Mouse (Mus musculus) small intestine, adult 2 months (tissue): ENCODE measurements around the gene Tmem150a.

ENCODE experiments used
- CTCF ChIP-seq: fragments of 200-500 bp; IDR thresholded peaks from 2 replicates; pipeline ENCODE4 v1.5.1; 2012; ENCODE audit warnings: low read depth, mild to moderate bottlenecking, control low read depth, inconsistent platforms, low read length, moderate library complexity, mixed read lengths; ENCODE audit not compliant: insufficient replicate concordance, insufficient read length; ENCODE audit errors: extremely low read depth
- POLR2A ChIP-seq: fragments of 200-500 bp; IDR thresholded peaks from 2 replicates; pipeline ENCODE4 v1.6.1; 2012; ENCODE audit warnings: low read depth, mild to moderate bottlenecking, control low read depth, inconsistent platforms, low read length, moderate library complexity

- no peak for TF ChIP-seq CTCF
- TF ChIP-seq POLR2A = no peak
Measured at GRCm38 (mm10) chr6:72371571-72371970, 16.3 kb downstream of the Tmem150a start.
